Mouse (Mus musculus): ENCODE data around the gene Kif2a.

- TF ChIP-seq CTCF (IDR thresholded peaks at IDR 0.05; ENCODE audit: low read depth) (no peak), EP300 (IDR thresholded peaks at IDR 0.05; ENCODE audit: low read depth) (0 out of 2 replicates have a peak, but pooled peaks have one; percentile 35)
These were observed 2.5 kb downstream of the Kif2a start for GRCm38 (mm10) chr13:107019443-107019842.
